Mouse (Mus musculus): ENCODE results near the gene Whamm. TPM values are rescaled to one million over a fixed set of nuclear protein-coding genes. Genes with fewer than 3 reads are reported as not detected.

Gene Whamm
- polyA plus RNA-seq, 1 experiment from 2014 or later = 5.0 TPM

GRCm38 (mm10) chr7:81540999-81541398 is 30.1 kb upstream of the Whamm start:
- H3K9ac ChIP-seq (replicated peaks; ENCODE audit: low read depth, low read length) = no peak overlapping the region
- H3K27me3 ChIP-seq (ENCODE audit: control insufficient read depth, insufficient read depth, low read length) = no peaks in the 10 kb centered on the region
- H3K36me3 ChIP-seq (ENCODE audit: control insufficient read depth, insufficient read depth, low read length) = no peaks in the 10 kb centered on the region
- H3K4me2 ChIP-seq (replicated peaks; ENCODE audit: low read depth, low read length) = no peak overlapping the region
- WGBS = 34% methylated on average over 1 of the region's 1 CpGs
- no peak overlapping the region for H3K27ac ChIP-seq (ENCODE audit: low read length)
- no peak overlapping the region for H3K4me3 ChIP-seq (ENCODE audit: low read depth, low read length)
- H3K9me3 ChIP-seq (ENCODE audit: control insufficient read depth, low read depth, low read length) = no peaks in the 10 kb centered on the region
- no peak for ATAC-seq (ENCODE audit: insufficient number of reproducible peaks, insufficient read depth, low FRiP score, low read depth)
- H3K4me1 ChIP-seq (ENCODE audit: control insufficient read depth, insufficient read depth, low read length) = no peaks in the 10 kb centered on the region

DNA sequence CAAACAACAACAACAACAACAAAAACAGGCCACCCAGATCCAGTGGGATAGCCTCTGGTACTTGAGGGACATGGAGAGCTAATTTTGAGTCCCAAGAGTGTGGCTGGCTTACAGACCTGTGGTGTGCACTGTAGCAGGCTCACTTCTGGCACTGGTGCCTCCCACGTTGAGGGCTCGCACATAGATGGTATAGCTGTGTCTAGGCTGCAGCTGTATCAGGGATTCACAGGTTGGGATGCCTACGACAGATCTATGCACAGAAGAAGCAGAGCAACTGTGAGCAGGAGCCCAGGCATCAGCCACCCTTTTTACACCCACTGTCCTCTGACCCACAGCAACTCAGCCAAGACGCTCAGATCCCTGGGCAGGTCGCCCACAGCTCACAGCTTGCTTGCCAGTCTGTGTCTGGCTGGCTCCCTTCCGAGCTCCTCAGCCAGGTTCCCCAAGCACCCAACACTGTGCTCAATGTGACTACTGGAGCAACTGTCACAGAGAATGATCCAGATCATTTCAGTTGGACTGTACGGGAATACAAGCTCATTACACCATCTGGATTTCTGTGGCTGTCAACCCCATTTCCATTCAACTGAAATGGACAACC is 29.0 kb upstream of the Whamm start:
- Histone ChIP-seq H3K9me3 (ENCODE audit: control insufficient read depth, low read depth, low read length) (no peaks in the 10 kb centered on the region), H3K4me3 (ENCODE audit: low read depth, low read length) (no peak overlapping the region), H3K27ac (ENCODE audit: low read length) (no peak overlapping the region), H3K36me3 (ENCODE audit: control insufficient read depth, insufficient read depth, low read length) (no peaks in the 10 kb centered on the region), H3K4me1 (ENCODE audit: control insufficient read depth, insufficient read depth, low read length) (no peaks in the 10 kb centered on the region), H3K9ac (replicated peaks; ENCODE audit: low read depth, low read length) (no peak overlapping the region), H3K4me2 (replicated peaks; ENCODE audit: low read depth, low read length) (no peak overlapping the region), H3K27me3 (ENCODE audit: control insufficient read depth, insufficient read depth, low read length) (no peaks in the 10 kb centered on the region)
- 82% methylated on average over 7 of the region's 7 CpGs for WGBS
- no peak for ATAC-seq (ENCODE audit: insufficient number of reproducible peaks, insufficient read depth, low FRiP score, low read depth)

DNA sequence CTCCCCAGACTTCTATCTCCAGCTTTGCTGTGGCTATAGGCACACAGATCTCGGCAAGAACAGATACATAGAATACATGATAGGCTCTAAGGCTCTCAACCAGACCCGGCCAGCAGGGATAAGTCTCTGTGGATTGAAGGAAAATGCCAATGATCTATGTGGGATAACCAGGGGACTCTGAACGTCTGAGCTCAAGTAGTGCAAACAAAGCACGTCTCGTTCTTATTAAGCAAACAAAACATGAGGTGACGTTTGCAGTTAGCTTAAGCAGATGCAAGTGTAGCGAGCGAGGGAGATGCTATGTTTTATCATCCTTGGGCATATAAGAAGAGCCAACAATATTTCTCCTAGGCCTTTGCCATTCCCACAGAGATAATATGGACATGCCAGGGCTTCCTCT is 28.1 kb upstream of the Whamm start:
- WGBS = 63% methylated on average over 8 of the region's 8 CpGs
- H3K9ac ChIP-seq (replicated peaks; ENCODE audit: low read depth, low read length) = no peak overlapping the region
- no peak overlapping the region for H3K4me3 ChIP-seq (ENCODE audit: low read depth, low read length)
- no peak overlapping the region for H3K4me2 ChIP-seq (replicated peaks; ENCODE audit: low read depth, low read length)
- H3K27ac ChIP-seq (ENCODE audit: low read length) = no peak overlapping the region
- no peak for ATAC-seq (ENCODE audit: insufficient number of reproducible peaks, insufficient read depth, low FRiP score, low read depth)
- H3K27me3 ChIP-seq (ENCODE audit: control insufficient read depth, insufficient read depth, low read length) = no peaks in the 10 kb centered on the region
- no peaks in the 10 kb centered on the region for H3K9me3 ChIP-seq (ENCODE audit: control insufficient read depth, low read depth, low read length)
- H3K4me1 ChIP-seq (ENCODE audit: control insufficient read depth, insufficient read depth, low read length) = no peaks in the 10 kb centered on the region
- H3K36me3 ChIP-seq (ENCODE audit: control insufficient read depth, insufficient read depth, low read length) = no peaks in the 10 kb centered on the region

DNA sequence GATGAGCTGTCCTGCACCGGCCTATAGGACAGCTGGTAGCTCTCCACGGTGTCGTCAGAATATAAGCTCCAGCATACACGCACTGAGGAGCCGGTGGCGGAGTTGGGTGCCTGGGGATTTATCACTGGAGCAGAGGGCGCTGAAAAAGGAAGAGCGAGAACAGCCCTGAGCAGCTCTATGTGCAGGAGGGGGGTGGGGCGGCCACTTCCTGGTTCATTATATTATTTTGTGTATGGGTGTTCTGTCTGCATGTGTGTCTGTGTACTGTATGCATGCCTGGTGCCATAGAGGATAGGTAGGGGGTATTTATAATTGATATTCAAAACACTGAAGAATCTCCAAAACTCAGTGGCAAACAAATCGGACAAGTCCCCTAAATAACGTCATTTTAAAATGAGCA is 22.2 kb upstream of the Whamm start:
- peaks cover 4% of the 10 kb centered on the region; the same call in 1 of the 2 replicates for H3K4me1 ChIP-seq (ENCODE audit: control insufficient read depth, insufficient read depth, low read length)
- no peaks in the 10 kb centered on the region for H3K36me3 ChIP-seq (ENCODE audit: control insufficient read depth, insufficient read depth, low read length)
- no peaks in the 10 kb centered on the region for H3K27me3 ChIP-seq (ENCODE audit: control insufficient read depth, insufficient read depth, low read length)
- H3K4me3 ChIP-seq (ENCODE audit: low read depth, low read length) = no peak overlapping the region
- no peak overlapping the region for H3K4me2 ChIP-seq (replicated peaks; ENCODE audit: low read depth, low read length)
- ATAC-seq (ENCODE audit: insufficient number of reproducible peaks, insufficient read depth, low FRiP score, low read depth) = 0 out of 2 replicates have a peak, but pooled peaks have one; percentile 14
- WGBS = 56% methylated on average over 11 of the region's 11 CpGs
- H3K9ac ChIP-seq (replicated peaks; ENCODE audit: low read depth, low read length) = no peak overlapping the region
- no peak overlapping the region for H3K27ac ChIP-seq (ENCODE audit: low read length)
- no peaks in the 10 kb centered on the region for H3K9me3 ChIP-seq (ENCODE audit: control insufficient read depth, low read depth, low read length)

DNA sequence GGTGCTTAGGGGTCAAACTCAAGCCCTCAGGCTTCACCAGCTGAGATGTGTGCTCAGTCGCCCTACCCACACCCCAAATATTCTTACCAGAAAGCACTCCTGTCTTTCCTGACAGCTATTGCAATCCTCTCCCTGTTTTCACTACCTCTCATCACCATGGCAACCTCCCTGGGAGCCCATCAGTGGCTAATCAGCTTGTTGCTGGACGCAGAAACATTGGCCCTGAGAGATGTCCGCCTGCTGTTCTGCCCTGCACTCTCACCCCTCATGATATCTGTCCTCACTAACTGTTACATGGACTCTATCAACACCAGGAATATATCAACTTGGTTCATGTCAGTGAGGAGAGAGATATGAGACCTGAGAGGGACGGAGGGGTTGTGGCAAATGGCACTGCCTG is 17.5 kb upstream of the Whamm start:
- no peak overlapping the region for H3K4me3 ChIP-seq (ENCODE audit: low read depth, low read length)
- H3K4me2 ChIP-seq (replicated peaks; ENCODE audit: low read depth, low read length) = no peak overlapping the region
- H3K9me3 ChIP-seq (ENCODE audit: control insufficient read depth, low read depth, low read length) = no peaks in the 10 kb centered on the region
- H3K4me1 ChIP-seq (ENCODE audit: control insufficient read depth, insufficient read depth, low read length) = peaks cover 2% of the 10 kb centered on the region; the same call in 1 of the 2 replicates
- 64% methylated on average over 4 of the region's 4 CpGs for WGBS
- no peak overlapping the region for H3K9ac ChIP-seq (replicated peaks; ENCODE audit: low read depth, low read length)
- no peaks in the 10 kb centered on the region for H3K27me3 ChIP-seq (ENCODE audit: control insufficient read depth, insufficient read depth, low read length)
- H3K27ac ChIP-seq (ENCODE audit: low read length) = no peak overlapping the region
- no peaks in the 10 kb centered on the region for H3K36me3 ChIP-seq (ENCODE audit: control insufficient read depth, insufficient read depth, low read length)
- ATAC-seq (ENCODE audit: insufficient number of reproducible peaks, insufficient read depth, low FRiP score, low read depth) = no peak

DNA sequence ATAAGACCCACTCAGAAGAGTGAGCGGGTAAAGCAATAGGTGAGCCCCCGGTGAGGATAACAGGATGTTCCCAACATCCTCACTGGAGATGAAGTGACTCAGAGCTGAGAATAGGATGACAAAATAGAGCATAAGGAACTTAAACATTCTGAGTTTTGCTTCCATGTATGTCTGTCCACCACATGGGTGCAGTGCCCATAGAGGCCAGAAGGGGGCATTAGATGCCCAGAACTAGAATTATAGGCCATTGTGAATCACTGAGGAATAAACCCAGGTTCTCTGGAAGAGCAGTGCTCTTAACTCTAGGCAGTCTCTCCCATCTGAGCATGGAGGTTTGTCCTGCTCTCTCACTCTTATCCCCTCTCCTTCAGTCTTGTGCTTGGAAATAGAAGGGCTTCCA is 16.7 kb upstream of the Whamm start:
- Histone ChIP-seq H3K27me3 (ENCODE audit: control insufficient read depth, insufficient read depth, low read length) (no peaks in the 10 kb centered on the region), H3K4me1 (ENCODE audit: control insufficient read depth, insufficient read depth, low read length) (no peaks in the 10 kb centered on the region), H3K27ac (ENCODE audit: low read length) (no peak overlapping the region), H3K9me3 (ENCODE audit: control insufficient read depth, low read depth, low read length) (no peaks in the 10 kb centered on the region), H3K36me3 (ENCODE audit: control insufficient read depth, insufficient read depth, low read length) (no peaks in the 10 kb centered on the region), H3K4me2 (replicated peaks; ENCODE audit: low read depth, low read length) (no peak overlapping the region), H3K4me3 (ENCODE audit: low read depth, low read length) (no peak overlapping the region), H3K9ac (replicated peaks; ENCODE audit: low read depth, low read length) (no peak overlapping the region)
- WGBS = 83% methylated on average over 2 of the region's 2 CpGs
- no peak for ATAC-seq (ENCODE audit: insufficient number of reproducible peaks, insufficient read depth, low FRiP score, low read depth)

- WGBS = 63% methylated on average over 4 of the region's 4 CpGs
- Histone ChIP-seq H3K27ac (ENCODE audit: low read length) (no peak overlapping the region), H3K4me3 (ENCODE audit: low read depth, low read length) (no peak overlapping the region), H3K9ac (replicated peaks; ENCODE audit: low read depth, low read length) (no peak overlapping the region), H3K9me3 (ENCODE audit: control insufficient read depth, low read depth, low read length) (no peaks in the 10 kb centered on the region), H3K4me2 (replicated peaks; ENCODE audit: low read depth, low read length) (no peak overlapping the region), H3K27me3 (ENCODE audit: control insufficient read depth, insufficient read depth, low read length) (no peaks in the 10 kb centered on the region), H3K4me1 (ENCODE audit: control insufficient read depth, insufficient read depth, low read length) (no peaks in the 10 kb centered on the region), H3K36me3 (ENCODE audit: control insufficient read depth, insufficient read depth, low read length) (no peaks in the 10 kb centered on the region)
- no peak for ATAC-seq (ENCODE audit: insufficient number of reproducible peaks, insufficient read depth, low FRiP score, low read depth)
Measured at GRCm38 (mm10) chr7:81556839-81557238, 14.2 kb upstream of the Whamm start.

- WGBS = 38% methylated on average over 7 of the region's 7 CpGs
- H3K4me2 ChIP-seq (replicated peaks; ENCODE audit: low read depth, low read length) = no peak overlapping the region
- H3K36me3 ChIP-seq (ENCODE audit: control insufficient read depth, insufficient read depth, low read length) = no peaks in the 10 kb centered on the region
Measured at GRCm38 (mm10) chr7:81557252-81557984, 13.6 kb upstream of the Whamm start.

More at GRCm38 (mm10) chr7:81557252-81557984, 13.6 kb upstream of the Whamm start:
- Histone ChIP-seq H3K9ac (replicated peaks; ENCODE audit: low read depth, low read length) (no peak overlapping the region), H3K4me3 (ENCODE audit: low read depth, low read length) (no peak overlapping the region), H3K27me3 (ENCODE audit: control insufficient read depth, insufficient read depth, low read length) (no peaks in the 10 kb centered on the region), H3K27ac (ENCODE audit: low read length) (no peak overlapping the region), H3K4me1 (ENCODE audit: control insufficient read depth, insufficient read depth, low read length) (no peaks in the 10 kb centered on the region), H3K9me3 (ENCODE audit: control insufficient read depth, low read depth, low read length) (no peaks in the 10 kb centered on the region)
- peak; percentile 46; the same call in 1 of the 2 replicates for ATAC-seq (ENCODE audit: insufficient number of reproducible peaks, insufficient read depth, low FRiP score, low read depth)
